Mouse (Mus musculus): ENCODE measurements around the gene Lalba. TPM values are rescaled to one million over a fixed set of nuclear protein-coding genes. Genes with fewer than 3 reads are reported as not detected.
"Not testable (repeated sequence)": the region's sequence is repeated elsewhere in the genome, so short reads cannot be mapped to it uniquely, and the experiment has no call there.

Gene Lalba
- total RNA-seq, 2 experiments from 2014 or later = not detected

GRCm38 (mm10) chr15:98503317-98503716 lies 20.8 kb upstream of the Lalba start:
- DNase-seq = no peak
- intact Hi-C loops (cut with DNase I) = no loop called here

GRCm38 (mm10) chr15:98497631-98498030 lies 15.1 kb upstream of the Lalba start:
- peak; percentile 40 for DNase-seq
- intact Hi-C loops (cut with DNase I) = no loop called here

GRCm38 (mm10) chr15:98492102-98492501 lies 9.6 kb upstream of the Lalba start, which contains the start of gene Olfr279:
Olfr279 (plus strand) TSS chr15:98492402.
- intact Hi-C loops (cut with DNase I) = no loop called here
- no peak for DNase-seq

GRCm38 (mm10) chr15:98491332-98491731 lies 8.8 kb upstream of the Lalba start:
- intact Hi-C loops (cut with DNase I) = no loop called here
- DNase-seq = no peak

GRCm38 (mm10) chr15:98486433-98487021 lies 4.0 kb upstream of the Lalba start:
- intact Hi-C loops (cut with DNase I) = no loop called here

GRCm38 (mm10) chr15:98483907-98484886 lies 1.7 kb upstream of the Lalba start:
- intact Hi-C loops (cut with DNase I) = no loop called here
- DNase-seq = no peak

More at GRCm38 (mm10) chr15:98486433-98487021, 4.0 kb upstream of the Lalba start:
- no peak for DNase-seq

- no peak for DNase-seq
- intact Hi-C loops (cut with DNase I) = no loop called here
These were observed 2.9 kb downstream of the Lalba start for GRCm38 (mm10) chr15:98479568-98480102.

- intact Hi-C loops (cut with DNase I) = no loop called here
- DNase-seq = no peak
These were observed 6.2 kb downstream of the Lalba start for GRCm38 (mm10) chr15:98476281-98476680.

- DNase-seq = peak; percentile 53
- intact Hi-C loops (cut with DNase I) = no loop called here
These were observed 7.1 kb downstream of the Lalba start for GRCm38 (mm10) chr15:98475382-98475781.

GRCm38 (mm10) chr15:98474958-98475357 lies 7.6 kb downstream of the Lalba start:
- no peak for DNase-seq
- intact Hi-C loops (cut with DNase I) = no loop called here

- no peak for DNase-seq
- intact Hi-C loops (cut with DNase I) = no loop called here
These were observed 11.0 kb downstream of the Lalba start for GRCm38 (mm10) chr15:98471539-98471938.

- intact Hi-C loops (cut with DNase I) = no loop called here
- DNase-seq = no peak
These were observed 12.9 kb downstream of the Lalba start, which contains the start of gene OR5BS1P for GRCm38 (mm10) chr15:98469596-98469995. OR5BS1P (plus strand) TSS chr15:98469896.

GRCm38 (mm10) chr15:98452288-98452687 lies 30.2 kb downstream of the Lalba start, which contains the start of gene Olfr281:
Olfr281 (plus strand) TSS chr15:98452588.
- DNase-seq = no peak
- intact Hi-C loops (cut with DNase I) = no loop called here

GRCm38 (mm10) chr15:98448521-98448920 lies 34.0 kb downstream of the Lalba start:
- DNase-seq = peak; percentile 2
- intact Hi-C loops (cut with DNase I) = no loop called here

- DNase-seq = no peak
- intact Hi-C loops (cut with DNase I) = no loop called here
These were observed 38.0 kb downstream of the Lalba start for GRCm38 (mm10) chr15:98444561-98444960.

- intact Hi-C loops (cut with DNase I); DNase-seq: not testable (repeated sequence)
These were observed 51.6 kb downstream of the Lalba start, which contains the start of gene Olfr282 for GRCm38 (mm10) chr15:98430925-98431324. Olfr282 (plus strand) TSS chr15:98431225.

Small RNA genes within 50 kb of the gene (microRNA-seq; reads per million reads assigned to microRNA genes)
- gene Mir1291 = 2.7 reads per million

Other genes with a start within 250 kb of the Lalba start
- not detected for gene Olfr286, start 248.3 kb downstream of the Lalba start, total RNA-seq (2021)
- not detected for gene H1fnt, start 225.4 kb downstream of the Lalba start, total RNA-seq (2021)
- gene Zfp641, start 186.6 kb downstream of the Lalba start, total RNA-seq (2021) = 10 to 100 TPM; 11.8 to 13.4 TPM
- gene Olfr285, start 165.4 kb downstream of the Lalba start, total RNA-seq (2021) = not detected
- not detected for gene Olfr284, start 141.7 kb downstream of the Lalba start, total RNA-seq (2021)
- not detected for gene Olfr283, start 101.8 kb downstream of the Lalba start, total RNA-seq (2021)
- gene Olfr282, start 51.5 kb downstream of the Lalba start, total RNA-seq (2021) = not detected
- gene Olfr281, start 30.1 kb downstream of the Lalba start, total RNA-seq (2021) = not detected
- not detected for gene OR5BS1P, start 12.8 kb downstream of the Lalba start, total RNA-seq (2021)
- not detected for gene Olfr279, start 9.7 kb upstream of the Lalba start, total RNA-seq (2021)
- gene Kansl2, start 51.5 kb upstream of the Lalba start, total RNA-seq (2021) = 10 to 100 TPM; 72.2 to 77.1 TPM
- gene Ccnt1, start 88.2 kb upstream of the Lalba start, total RNA-seq (2021) = 10 to 100 TPM; 51.5 to 61.1 TPM
- not detected for gene 4930415O20Rik, start 88.3 kb upstream of the Lalba start, total RNA-seq (2021)
- gene Adcy6, start 127.4 kb upstream of the Lalba start, total RNA-seq (2021) = 10 to 100 TPM; 55.1 to 56.6 TPM
- gene Cacnb3, start 148.1 kb upstream of the Lalba start, total RNA-seq (2021) = 100 to 1,000 TPM; 213 to 226 TPM
- gene Ddx23, start 180.2 kb upstream of the Lalba start, total RNA-seq (2021) = 10 to 100 TPM; 62.5 to 68.6 TPM
- 10 to 100 TPM; 46.5 to 49.7 TPM for gene Rnd1, start 194.7 kb upstream of the Lalba start, total RNA-seq (2021)
- gene Ccdc65, start 225.5 kb upstream of the Lalba start, total RNA-seq (2021) = 10 to 100 TPM in 1 of 2 experiments, 1 to 10 TPM in 1; 9.9 to 10.3 TPM
- gene Fkbp11, start 245.5 kb upstream of the Lalba start, total RNA-seq (2021) = 1 to 10 TPM; 2.7 to 3.5 TPM

Measured in left cerebral cortex, postnatal 4 days (tissue).